Mouse (Mus musculus) hindbrain, embryonic 10.5 days (tissue): ENCODE results near the gene Afm. TPM values are rescaled to one million over a fixed set of nuclear protein-coding genes. Genes with fewer than 3 reads are reported as not detected.

Source experiments
- DNase-seq: peaks from one replicate; pipeline ENCODE4 v3.0.0-alpha.2; 2017; ENCODE audit warnings: low spot score
- H3K27ac ChIP-seq: fragments of 300-500 bp; sonication (generic); 2 replicates; pipeline ENCODE4 v1.5.1; 2016; ENCODE audit warnings: mild to moderate bottlenecking, moderate library complexity
- H3K27me3 ChIP-seq: fragments of 300-500 bp; sonication (generic); 2 replicates; pipeline ENCODE4 v1.6.1; 2016; ENCODE audit warnings: mild to moderate bottlenecking; ENCODE audit not compliant: poor library complexity, insufficient read depth, severe bottlenecking
- H3K36me3 ChIP-seq: fragments of 300-500 bp; sonication (generic); 2 replicates; pipeline ENCODE4 v1.6.1; 2016; ENCODE audit warnings: mild to moderate bottlenecking, moderate library complexity
- H3K4me1 ChIP-seq: fragments of 300-500 bp; sonication (generic); replicated peaks from 2 replicates; pipeline ENCODE4 v1.6.1; 2016; ENCODE audit warnings: mild to moderate bottlenecking
- H3K4me3 ChIP-seq: fragments of 300-500 bp; sonication (generic); 2 replicates; pipeline ENCODE4 v1.5.1; 2016; ENCODE audit warnings: mild to moderate bottlenecking, moderate library complexity
- H3K9me3 ChIP-seq: fragments of 300-500 bp; sonication (generic); 2 replicates; pipeline ENCODE4 v1.6.1; 2016; ENCODE audit warnings: mild to moderate bottlenecking, moderate library complexity
- WGBS: fragments of 180-500 bp; shearing (Covaris S2); methylation state at CpG from one replicate; pipeline ENCODE4 v1.1.7; 2016; 5-methylcytosine and 5-hydroxymethylcytosine counted together
- polyA plus RNA-seq: library from polyadenylated mRNA; unstranded; fragments of >200 nt; fragmentation: Nextera tagmentation; extraction: Ambion mirVana; gene quantifications from 2 replicates; pipeline ENCODE4 v1.2.1, GENCODE M21; 2016

Afm gene
- polyA plus RNA-seq, 1 experiment from 2014 or later = not detected

DNA sequence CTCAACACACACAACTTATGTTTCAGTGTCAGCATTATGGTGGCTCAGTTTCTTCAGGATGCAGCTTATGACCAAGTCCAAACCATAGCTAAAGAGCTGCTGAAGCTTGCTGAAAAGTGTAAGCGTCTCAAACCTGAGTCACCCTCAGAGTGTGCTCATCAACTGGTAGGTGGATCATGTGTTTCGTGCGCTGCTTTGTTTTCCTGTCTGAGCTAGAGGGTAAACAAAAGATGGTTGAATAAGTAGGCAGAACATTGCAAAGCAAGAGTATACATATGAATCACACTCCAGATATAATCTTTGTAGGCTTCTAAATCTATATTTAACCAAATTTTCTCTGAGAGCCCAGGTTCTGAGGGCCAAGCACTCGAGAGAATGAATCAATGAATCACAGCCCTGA, 45.4 kb downstream of the Afm start:
- Histone ChIP-seq H3K36me3 (no peaks in the 10 kb centered on the region), H3K27ac (no peak overlapping the region), H3K4me3 (no peak overlapping the region), H3K9me3 (no peaks in the 10 kb centered on the region), H3K27me3 (no peaks in the 10 kb centered on the region), H3K4me1 (no peaks in the 10 kb centered on the region)
- 91% methylated on average over 4 of the region's 4 CpGs for WGBS
- DNase-seq = no peak

DNA sequence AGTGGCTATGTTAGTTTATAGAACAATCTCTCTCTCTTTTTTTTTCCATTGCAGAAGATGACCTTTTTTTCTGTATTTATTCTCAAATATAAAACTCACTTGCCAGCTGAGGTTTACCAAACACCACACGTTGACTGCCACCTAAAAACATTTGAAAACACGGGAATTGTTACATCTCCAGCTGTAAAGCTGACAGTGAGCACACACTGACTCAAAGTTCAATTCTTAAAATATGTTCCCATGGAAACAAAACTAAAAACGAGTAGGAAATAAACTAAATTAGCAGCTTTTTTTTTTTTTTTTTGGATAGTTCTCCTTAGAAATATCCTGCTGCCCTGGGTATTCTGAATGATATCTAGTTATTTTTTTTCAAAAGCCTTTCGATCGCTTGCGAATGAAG, 46.5 kb downstream of the Afm start:
- 81% methylated on average over 6 of the region's 6 CpGs for WGBS
- H3K27ac ChIP-seq = no peak overlapping the region
- H3K36me3 ChIP-seq = no peaks in the 10 kb centered on the region
- H3K4me3 ChIP-seq = no peak overlapping the region
- H3K27me3 ChIP-seq = no peaks in the 10 kb centered on the region
- DNase-seq = no peak
- H3K4me1 ChIP-seq = no peaks in the 10 kb centered on the region
- no peaks in the 10 kb centered on the region for H3K9me3 ChIP-seq

DNA sequence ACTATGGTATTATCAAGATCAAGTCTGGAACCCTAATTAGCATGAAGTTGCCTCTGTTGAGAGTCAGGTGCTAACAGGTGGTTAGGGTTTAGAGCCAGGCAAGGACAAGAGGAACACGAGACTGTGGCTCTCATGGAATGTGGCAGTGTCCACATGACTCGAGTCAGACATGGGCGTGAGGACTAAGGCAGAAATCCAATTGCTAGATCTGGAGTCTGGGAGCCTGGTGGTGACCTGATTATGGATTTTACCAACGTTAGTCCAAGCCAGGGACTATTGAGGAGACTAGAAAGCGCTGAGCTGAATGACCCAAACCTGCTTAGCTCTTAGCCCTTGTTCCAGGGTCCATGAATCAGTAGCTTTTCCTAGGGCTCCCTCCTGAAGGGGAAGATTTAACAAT, 49.1 kb downstream of the Afm start:
- Histone ChIP-seq H3K27ac (no peak overlapping the region), H3K9me3 (no peaks in the 10 kb centered on the region), H3K4me1 (no peaks in the 10 kb centered on the region), H3K27me3 (no peaks in the 10 kb centered on the region), H3K4me3 (no peak overlapping the region), H3K36me3 (no peaks in the 10 kb centered on the region)
- WGBS = 82% methylated on average over 5 of the region's 5 CpGs
- DNase-seq = no peak

DNA sequence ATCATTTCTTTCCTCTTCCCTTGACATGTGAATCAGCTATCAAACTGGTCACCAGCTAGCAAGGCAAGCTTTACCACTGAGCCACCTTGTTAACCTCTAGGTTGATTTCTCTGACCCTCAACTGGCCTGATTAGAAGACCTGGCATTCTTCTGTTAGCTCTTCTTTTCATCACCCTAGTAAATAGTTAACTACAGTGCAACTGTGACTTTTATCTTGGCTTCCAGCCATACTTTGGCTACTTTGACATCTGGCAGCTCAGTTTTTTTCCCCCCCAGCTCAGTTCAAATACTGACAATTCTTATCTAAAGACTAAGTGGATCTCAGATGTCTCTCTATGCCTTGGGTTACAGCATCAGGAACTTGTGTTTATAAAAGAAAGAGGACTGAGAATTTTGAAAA, 49.6 kb downstream of the Afm start:
- H3K27ac ChIP-seq = no peak overlapping the region
- no peaks in the 10 kb centered on the region for H3K9me3 ChIP-seq
- H3K27me3 ChIP-seq = no peaks in the 10 kb centered on the region
- H3K36me3 ChIP-seq = no peaks in the 10 kb centered on the region
- no peaks in the 10 kb centered on the region for H3K4me1 ChIP-seq
- H3K4me3 ChIP-seq = no peak overlapping the region
- DNase-seq = no peak

DNA sequence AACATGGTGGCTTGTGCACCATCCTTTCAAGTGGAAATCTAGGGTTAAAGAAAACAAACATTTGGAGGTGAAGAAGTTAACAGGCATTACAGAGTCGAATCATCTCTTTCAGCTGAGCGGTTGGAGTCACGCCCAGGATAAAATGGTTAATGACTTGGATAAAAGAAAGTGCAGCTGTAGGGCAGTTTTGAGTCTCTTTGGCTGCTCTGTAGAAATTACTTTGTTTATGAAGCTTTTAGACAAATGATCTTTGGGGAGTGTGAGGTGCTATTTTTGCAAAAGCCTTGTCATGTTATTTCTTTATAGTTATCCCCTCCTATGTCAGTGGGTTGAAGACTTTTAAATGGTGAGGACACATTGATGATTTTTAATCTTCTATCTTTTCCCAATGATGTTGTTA, 52.5 kb downstream of the Afm start:
- Histone ChIP-seq H3K27ac (no peak overlapping the region), H3K36me3 (no peaks in the 10 kb centered on the region), H3K27me3 (no peaks in the 10 kb centered on the region), H3K9me3 (no peaks in the 10 kb centered on the region), H3K4me1 (no peaks in the 10 kb centered on the region), H3K4me3 (no peak overlapping the region)
- no peak for DNase-seq
- WGBS = 42% methylated on average over 3 of the region's 3 CpGs

DNA sequence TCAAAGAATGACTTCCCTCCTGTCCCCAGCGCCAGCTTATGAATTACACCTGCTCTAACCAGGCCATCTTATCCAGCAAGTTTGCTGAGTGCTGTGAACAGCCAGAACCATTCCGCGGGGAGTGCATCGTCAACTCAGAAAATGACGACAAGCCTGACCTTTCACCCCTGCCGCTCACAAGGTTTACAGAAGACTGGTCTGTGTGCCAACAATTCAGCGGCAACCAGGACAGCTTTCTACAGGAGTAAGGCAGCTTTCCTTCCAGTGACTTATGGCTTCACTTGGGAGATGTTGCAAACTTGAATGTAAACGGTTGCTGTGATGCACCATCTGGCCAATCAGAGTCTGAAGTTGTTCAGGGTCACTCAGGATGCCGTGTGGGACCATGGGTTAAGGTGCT, 59.0 kb downstream of the Afm start:
- no peaks in the 10 kb centered on the region for H3K36me3 ChIP-seq
- WGBS = 85% methylated on average over 9 of the region's 9 CpGs
- no peak overlapping the region for H3K27ac ChIP-seq
- no peak overlapping the region for H3K4me3 ChIP-seq
- H3K4me1 ChIP-seq = no peaks in the 10 kb centered on the region
- DNase-seq = no peak
- H3K27me3 ChIP-seq = no peaks in the 10 kb centered on the region
- H3K9me3 ChIP-seq = no peaks in the 10 kb centered on the region; the same call in 1 of the 2 replicates

DNA sequence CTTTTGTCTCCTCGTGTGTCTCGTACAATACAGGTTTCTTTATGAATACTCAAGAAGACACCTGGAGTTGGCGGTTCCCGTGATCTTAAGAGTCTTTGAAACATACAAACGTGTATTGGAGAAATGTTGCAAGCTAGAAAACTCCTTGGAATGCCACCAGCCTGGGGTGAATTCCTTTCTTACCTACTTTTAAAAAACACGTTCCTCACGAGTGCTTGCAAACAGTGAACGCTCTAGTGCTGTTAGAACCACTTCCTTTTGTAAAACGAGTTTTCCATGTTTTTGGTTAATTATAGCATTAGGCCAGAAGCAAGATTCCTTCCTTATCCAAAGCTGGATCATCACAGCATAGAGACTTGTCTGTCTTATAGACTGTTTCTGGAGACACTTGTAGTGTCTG, 60.8 kb downstream of the Afm start:
- no peak for DNase-seq
- Histone ChIP-seq H3K4me3 (no peak overlapping the region), H3K27me3 (no peaks in the 10 kb centered on the region), H3K36me3 (no peaks in the 10 kb centered on the region), H3K4me1 (no peaks in the 10 kb centered on the region), H3K9me3 (no peaks in the 10 kb centered on the region; the same call in 1 of the 2 replicates), H3K27ac (no peak overlapping the region)
- WGBS = 87% methylated on average over 9 of the region's 9 CpGs

DNA sequence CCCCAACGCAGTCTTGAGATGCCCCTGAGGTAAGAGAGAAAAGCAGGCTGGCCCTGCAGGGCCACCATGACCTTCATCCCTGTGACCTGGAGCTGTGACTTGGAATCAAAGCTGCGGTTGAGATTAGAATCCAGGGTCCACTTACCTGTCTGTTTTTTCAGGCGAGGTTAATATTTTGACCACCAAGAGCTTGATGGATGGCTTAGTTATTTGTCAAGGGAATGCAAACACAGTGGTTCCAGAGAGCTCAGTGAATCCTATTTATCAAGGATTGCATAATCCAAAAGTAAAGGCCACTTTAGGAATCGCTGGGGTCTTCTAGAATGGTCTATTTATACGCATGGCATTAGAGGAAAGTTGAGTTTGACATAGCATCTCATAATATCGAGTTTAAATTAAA, 63.4 kb downstream of the Afm start:
- H3K4me3 ChIP-seq = no peak overlapping the region
- no peaks in the 10 kb centered on the region for H3K36me3 ChIP-seq
- H3K27me3 ChIP-seq = no peaks in the 10 kb centered on the region
- H3K27ac ChIP-seq = no peak overlapping the region
- H3K4me1 ChIP-seq = no peaks in the 10 kb centered on the region
- H3K9me3 ChIP-seq = no peaks in the 10 kb centered on the region; the same call in 1 of the 2 replicates
- no peak for DNase-seq
- WGBS = 91% methylated on average over 6 of the region's 6 CpGs

DNA sequence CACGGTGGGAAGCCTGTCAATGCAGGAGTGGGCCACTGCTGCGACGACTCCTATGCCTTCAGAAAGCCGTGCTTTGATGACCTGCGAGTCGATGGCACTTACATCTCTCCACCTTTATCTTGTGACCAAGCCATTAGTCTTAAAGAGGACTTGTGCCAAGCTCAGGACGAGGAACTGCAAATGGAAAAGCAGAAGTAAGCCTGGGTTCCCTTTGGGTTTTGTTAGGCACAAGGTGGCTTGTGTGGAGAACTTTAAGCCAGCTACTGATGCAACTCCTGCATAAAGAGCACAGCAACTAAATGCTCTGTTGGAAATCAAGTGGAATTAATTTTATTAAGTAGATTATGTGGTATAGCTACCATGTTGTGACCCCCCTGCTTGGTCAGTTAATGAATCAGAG, 66.1 kb downstream of the Afm start:
- Histone ChIP-seq H3K36me3 (no peaks in the 10 kb centered on the region), H3K27ac (no peak overlapping the region), H3K9me3 (no peaks in the 10 kb centered on the region; the same call in 1 of the 2 replicates), H3K27me3 (no peaks in the 10 kb centered on the region), H3K4me3 (no peak overlapping the region), H3K4me1 (no peaks in the 10 kb centered on the region; the same call in 1 of the 2 replicates)
- WGBS = 85% methylated on average over 7 of the region's 7 CpGs
- DNase-seq = no peak

DNA sequence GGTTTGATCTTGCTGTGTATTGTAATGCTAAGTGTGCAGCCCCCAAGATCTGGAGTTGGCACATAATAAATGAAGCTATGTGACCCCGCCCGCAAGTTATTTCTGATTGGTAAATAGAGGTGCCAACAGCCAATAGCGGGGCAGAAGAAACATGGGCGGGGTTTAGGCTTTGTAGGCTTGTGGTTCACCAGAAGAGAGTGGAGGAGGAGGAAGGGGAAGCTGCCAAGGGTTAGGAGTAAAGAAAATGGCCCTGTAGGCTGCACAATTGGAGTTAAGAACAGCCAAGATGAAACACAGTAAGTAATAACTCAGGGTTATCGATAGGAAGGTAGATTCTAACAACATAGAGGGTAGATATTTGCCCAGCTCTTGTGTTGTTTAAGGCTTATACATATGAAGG, 67.8 kb downstream of the Afm start:
- Histone ChIP-seq H3K27ac (no peak overlapping the region), H3K9me3 (no peaks in the 10 kb centered on the region), H3K36me3 (no peaks in the 10 kb centered on the region), H3K27me3 (no peaks in the 10 kb centered on the region), H3K4me1 (no peaks in the 10 kb centered on the region; the same call in 1 of the 2 replicates), H3K4me3 (no peak overlapping the region)
- DNase-seq = no peak
- WGBS = 72% methylated on average over 5 of the region's 5 CpGs

DNA sequence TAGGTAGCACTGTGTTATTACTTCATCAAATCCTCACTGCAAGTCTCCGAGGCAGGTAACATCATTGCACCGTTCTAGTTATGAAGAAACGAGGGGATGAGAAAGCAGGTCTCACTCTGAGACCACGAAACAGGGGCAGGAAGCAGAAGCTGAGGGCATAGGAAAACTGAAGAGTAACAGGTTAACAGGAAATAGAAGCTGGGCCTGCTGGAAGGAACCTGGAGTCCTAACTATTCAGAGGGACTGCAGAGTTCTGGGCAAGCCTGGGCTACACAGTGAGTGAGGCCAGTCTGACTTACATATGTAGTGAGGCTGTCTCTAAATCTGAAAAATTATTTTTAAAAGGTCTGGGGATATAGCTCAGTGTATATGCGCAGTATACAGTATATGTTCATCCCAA, 69.4 kb downstream of the Afm start:
- WGBS = 89% methylated on average over 5 of the region's 5 CpGs
- Histone ChIP-seq H3K27ac (no peak overlapping the region), H3K9me3 (no peaks in the 10 kb centered on the region), H3K27me3 (no peaks in the 10 kb centered on the region), H3K36me3 (no peaks in the 10 kb centered on the region), H3K4me1 (no peaks in the 10 kb centered on the region; the same call in 1 of the 2 replicates), H3K4me3 (no peak overlapping the region)
- DNase-seq = no peak

DNA sequence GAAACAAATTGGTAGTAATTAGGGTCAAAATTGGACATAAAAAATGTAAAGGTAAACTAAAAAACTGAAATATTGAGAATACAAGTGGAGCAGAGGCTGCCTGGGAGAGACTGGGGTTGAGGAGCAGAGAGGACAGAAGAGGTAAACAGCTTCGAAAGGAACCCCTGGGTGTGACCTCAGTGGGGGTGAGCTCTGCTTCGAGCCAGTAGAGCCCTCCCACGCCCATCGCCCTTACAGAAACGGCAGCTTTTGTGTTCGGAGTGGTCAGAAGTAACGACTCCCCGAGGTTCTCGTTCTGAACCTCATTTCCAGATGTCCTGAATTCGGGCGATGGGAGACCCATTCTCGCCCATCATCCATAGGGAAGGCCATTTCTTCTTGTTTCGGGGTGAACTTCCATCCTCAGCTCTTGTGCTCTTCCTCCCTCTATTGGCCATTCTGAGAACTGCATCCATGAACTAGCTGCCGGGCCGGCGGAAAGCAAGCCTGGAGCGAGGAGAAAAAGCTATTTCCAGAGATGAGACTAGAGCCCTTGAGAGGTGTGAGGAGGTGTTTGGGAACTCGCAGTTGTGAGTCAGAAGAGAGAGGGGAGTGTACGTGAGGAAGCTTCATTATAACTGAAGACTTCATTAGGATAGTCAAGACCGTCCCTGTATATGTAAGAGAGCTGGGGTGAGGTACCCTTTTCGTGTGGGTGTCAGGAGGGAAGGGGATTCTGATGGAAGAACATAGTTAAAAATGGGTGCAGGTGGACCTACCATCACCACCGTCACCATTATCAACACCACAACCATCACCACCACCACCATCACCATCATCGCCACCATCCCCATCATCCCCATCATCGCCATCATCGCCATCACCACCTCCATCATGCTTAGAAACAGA, 70.2 kb downstream of the Afm start:
- Histone ChIP-seq H3K4me3 (peak overlapping the region; percentile 47), H3K4me1 (no peaks in the 10 kb centered on the region; the same call in 1 of the 2 replicates), H3K9me3 (no peaks in the 10 kb centered on the region), H3K27ac (0 out of 2 replicates have a peak overlapping the region, but pooled peaks have one; percentile 54), H3K27me3 (no peaks in the 10 kb centered on the region), H3K36me3 (no peaks in the 10 kb centered on the region)
- WGBS = 25% methylated on average over 25 of the region's 25 CpGs
- peak; percentile 73 for DNase-seq

DNA sequence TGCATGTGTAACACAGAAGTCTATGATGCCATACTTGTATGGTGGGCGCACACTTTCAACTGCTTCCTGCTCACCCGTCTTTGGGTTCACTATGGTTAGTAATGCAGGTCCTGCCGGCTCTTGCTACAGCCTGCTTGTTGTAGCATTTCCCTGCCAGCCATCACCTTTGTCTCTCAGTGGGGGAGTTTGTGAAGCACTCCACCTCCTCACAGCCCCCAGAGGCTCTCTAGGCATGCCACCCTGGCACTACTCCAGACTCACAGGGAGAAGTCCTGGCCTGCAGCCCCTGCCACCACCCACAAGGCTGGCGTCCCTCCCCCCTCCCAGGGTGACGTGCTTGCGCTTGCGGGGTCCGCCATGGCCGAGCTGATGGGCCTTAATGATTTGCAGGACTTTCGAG, 71.9 kb downstream of the Afm start:
- H3K27ac ChIP-seq = no peak overlapping the region
- H3K36me3 ChIP-seq = no peaks in the 10 kb centered on the region
- WGBS = 87% methylated on average over 10 of the region's 10 CpGs
- H3K9me3 ChIP-seq = no peaks in the 10 kb centered on the region
- no peaks in the 10 kb centered on the region for H3K27me3 ChIP-seq
- DNase-seq = no peak
- no peaks in the 10 kb centered on the region; the same call in 1 of the 2 replicates for H3K4me1 ChIP-seq
- H3K4me3 ChIP-seq = no peak overlapping the region
